Mouse (Mus musculus) hindbrain, postnatal 0 days (tissue): ENCODE measurements around the gene Acacb. TPM values are rescaled to one million over a fixed set of nuclear protein-coding genes. Genes with fewer than 3 reads are reported as not detected.

ENCODE experiments used
- ATAC-seq: fragments of 200-750 bp; cut with Nextera tagmentation; 2 replicates; pipeline ENCODE4 v1.8.0; 2017; ENCODE audit warnings: mild to moderate bottlenecking, moderate TSS enrichment, moderate library complexity
- DNase-seq: peaks from one replicate; pipeline ENCODE4 v3.0.0-alpha.2; 2015; ENCODE audit warnings: low spot score
- H3K27ac ChIP-seq: fragments of 300-500 bp; sonication (generic); 2 replicates; pipeline ENCODE4 v1.5.1; 2014; ENCODE audit warnings: mild to moderate bottlenecking
- H3K27me3 ChIP-seq: fragments of 300-500 bp; sonication (generic); 2 replicates; pipeline ENCODE4 v1.6.1; 2014; ENCODE audit warnings: low read length, mixed read lengths; ENCODE audit not compliant: insufficient read depth
- H3K36me3 ChIP-seq: fragments of 300-500 bp; sonication (generic); 2 replicates; pipeline ENCODE4 v1.6.1; 2014; ENCODE audit warnings: low read length, mixed read lengths; ENCODE audit not compliant: insufficient read depth
- H3K4me1 ChIP-seq: fragments of 300-500 bp; sonication (generic); 2 replicates; pipeline ENCODE4 v1.6.1; 2014; ENCODE audit warnings: antibody characterized with exemption, low read length, mixed read lengths; ENCODE audit not compliant: insufficient read depth
- H3K4me2 ChIP-seq: fragments of 300-500 bp; sonication (generic); 2 replicates; pipeline ENCODE4 v1.6.1; 2014; ENCODE audit warnings: low read depth, mild to moderate bottlenecking, low read length, moderate library complexity, mixed read lengths
- H3K4me3 ChIP-seq: fragments of 300-500 bp; sonication (generic); 2 replicates; pipeline ENCODE4 v1.5.1; 2014; ENCODE audit warnings: low read length
- H3K9ac ChIP-seq: fragments of 300-500 bp; sonication (generic); replicated peaks from 2 replicates; pipeline ENCODE4 v1.6.1; 2014; ENCODE audit warnings: mild to moderate bottlenecking, low read length, moderate library complexity, mixed read lengths
- H3K9me3 ChIP-seq: fragments of 300-500 bp; sonication (generic); 2 replicates; pipeline ENCODE4 v1.6.1; 2016; ENCODE audit warnings: low read length, mixed read lengths
- CTCF ChIP-seq: IDR thresholded peaks from 2 replicates; pipeline ENCODE4 v1.5.1; 2016; ENCODE audit warnings: antibody characterized with exemption, control low read depth, low read depth
- WGBS: fragments of 180-500 bp; shearing (Covaris S2); extraction: QIAGEN DNeasy Blood & Tissue Kit; methylation state at CpG from one replicate; pipeline ENCODE4 v1.1.7; 2014; 5-methylcytosine and 5-hydroxymethylcytosine counted together
- polyA plus RNA-seq: library from polyadenylated mRNA; unstranded; fragments of >200 nt; fragmentation: Nextera tagmentation; extraction: Ambion mirVana; gene quantifications from 2 replicates; pipeline ENCODE4 v1.2.1, GENCODE M21; 2015
- total RNA-seq: library from RNA; depleted of rRNA; stranded (reverse); fragments of >200 nt; gene quantifications from 2 replicates; pipeline ENCODE4 v1.2.3, GENCODE M21; 2014

The Acacb gene
- total and polyA plus RNA-seq, 2 experiments from 2014 or later, result 6.1 to 7.0 TPM

GRCm38 (mm10) chr5:114113334-114113733, 33.0 kb upstream of the Acacb start:
- TF ChIP-seq CTCF, result no peak
- Histone ChIP-seq H3K4me1 (no peaks in the 10 kb centered on the region), H3K27ac (no peak overlapping the region), H3K36me3 (peaks cover 46% of the 10 kb centered on the region), H3K9ac (no peak overlapping the region), H3K27me3 (no peaks in the 10 kb centered on the region), H3K4me2 (no peak overlapping the region), H3K9me3 (no peaks in the 10 kb centered on the region), H3K4me3 (no peak overlapping the region)
- ATAC-seq (no peak), DNase-seq (no peak)
- 82% methylated on average over 6 of the region's 6 CpGs for WGBS

GRCm38 (mm10) chr5:114115030-114115429, 31.3 kb upstream of the Acacb start:
- Histone ChIP-seq H3K27me3 (no peaks in the 10 kb centered on the region), H3K4me2 (no peak overlapping the region), H3K9ac (no peak overlapping the region), H3K27ac (no peak overlapping the region), H3K36me3 (peaks cover 35% of the 10 kb centered on the region), H3K4me3 (no peak overlapping the region), H3K4me1 (no peaks in the 10 kb centered on the region), H3K9me3 (no peaks in the 10 kb centered on the region)
- TF ChIP-seq CTCF, result no peak
- no peak for ATAC-seq
- 83% methylated on average over 5 of the region's 5 CpGs for WGBS
- DNase-seq, result no peak

- no peak for ATAC-seq
Measured at GRCm38 (mm10) chr5:114116586-114116985, 29.7 kb upstream of the Acacb start.

GRCm38 (mm10) chr5:114119806-114120205, 26.5 kb upstream of the Acacb start:
- no peaks in the 10 kb centered on the region for H3K27me3 ChIP-seq
- no peaks in the 10 kb centered on the region for H3K9me3 ChIP-seq
- no peak overlapping the region for H3K4me2 ChIP-seq
- H3K4me1 ChIP-seq, result no peaks in the 10 kb centered on the region
- 85% methylated on average over 4 of the region's 4 CpGs for WGBS
- H3K27ac ChIP-seq, result no peak overlapping the region
- H3K9ac ChIP-seq, result no peak overlapping the region
- peaks cover 47% of the 10 kb centered on the region for H3K36me3 ChIP-seq
- no peak overlapping the region for H3K4me3 ChIP-seq
- no peak for TF ChIP-seq CTCF
- ATAC-seq (no peak), DNase-seq (no peak)

More at GRCm38 (mm10) chr5:114116586-114116985, 29.7 kb upstream of the Acacb start:
- Histone ChIP-seq H3K4me3 (no peak overlapping the region), H3K27me3 (no peaks in the 10 kb centered on the region), H3K9me3 (no peaks in the 10 kb centered on the region), H3K4me1 (no peaks in the 10 kb centered on the region), H3K4me2 (no peak overlapping the region), H3K9ac (no peak overlapping the region), H3K27ac (no peak overlapping the region), H3K36me3 (peaks cover 38% of the 10 kb centered on the region)
- 92% methylated on average over 7 of the region's 7 CpGs for WGBS
- TF ChIP-seq CTCF, result no peak
- no peak for DNase-seq

GRCm38 (mm10) chr5:114126008-114126407, 20.3 kb upstream of the Acacb start:
- H3K4me3 ChIP-seq, result no peak overlapping the region
- H3K9me3 ChIP-seq, result no peaks in the 10 kb centered on the region
- no peak overlapping the region for H3K9ac ChIP-seq
- peaks cover 26% of the 10 kb centered on the region for H3K36me3 ChIP-seq
- no peaks in the 10 kb centered on the region for H3K4me1 ChIP-seq
- no peak overlapping the region for H3K4me2 ChIP-seq
- DNase-seq (no peak), ATAC-seq (no peak)
- H3K27me3 ChIP-seq, result no peaks in the 10 kb centered on the region
- no peak overlapping the region for H3K27ac ChIP-seq
- TF ChIP-seq CTCF, result no peak
- WGBS, result 88% methylated on average over 3 of the region's 3 CpGs

- WGBS, result 84% methylated on average over 7 of the region's 7 CpGs
- TF ChIP-seq CTCF, result no peak
- Histone ChIP-seq H3K27me3 (no peaks in the 10 kb centered on the region), H3K4me2 (peak overlapping the region; percentile 87), H3K4me1 (no peaks in the 10 kb centered on the region; the same call in 1 of the 2 replicates), H3K9me3 (no peaks in the 10 kb centered on the region), H3K4me3 (no peak overlapping the region), H3K36me3 (peaks cover 20% of the 10 kb centered on the region), H3K27ac (no peak overlapping the region; the same call in 1 of the 2 replicates), H3K9ac (no peak overlapping the region)
- no peak for DNase-seq
- ATAC-seq, result no peak
Measured at GRCm38 (mm10) chr5:114126499-114127244, 19.7 kb upstream of the Acacb start.
